Mouse (Mus musculus) leukemia stem cell, adult 10-12 weeks (primary cell): ENCODE results near the gene Cyb561a3. TPM values are rescaled to one million over a fixed set of nuclear protein-coding genes. Genes with fewer than 3 reads are reported as not detected.

ENCODE experiments used
- polyA plus RNA-seq: library from polyadenylated mRNA; stranded (reverse); fragments of >175 nt; gene quantifications from 2 replicates; pipeline ENCODE4 v1.2.3, GENCODE M21; 2012; ENCODE audit warnings: low replicate concordance

The Cyb561a3 gene
- polyA plus RNA-seq, result 7.5 and 31.2 TPM in 2 replicates

GRCm38 (mm10) chr19:10576690-10577561, at the start of gene Cyb561a3, which contains the start of gene Tmem138:
TSS of gene Cyb561a3 (plus strand) at chr19:10577172.
TSS of gene Tmem138 (minus strand) at chr19:10577362.

DNA sequence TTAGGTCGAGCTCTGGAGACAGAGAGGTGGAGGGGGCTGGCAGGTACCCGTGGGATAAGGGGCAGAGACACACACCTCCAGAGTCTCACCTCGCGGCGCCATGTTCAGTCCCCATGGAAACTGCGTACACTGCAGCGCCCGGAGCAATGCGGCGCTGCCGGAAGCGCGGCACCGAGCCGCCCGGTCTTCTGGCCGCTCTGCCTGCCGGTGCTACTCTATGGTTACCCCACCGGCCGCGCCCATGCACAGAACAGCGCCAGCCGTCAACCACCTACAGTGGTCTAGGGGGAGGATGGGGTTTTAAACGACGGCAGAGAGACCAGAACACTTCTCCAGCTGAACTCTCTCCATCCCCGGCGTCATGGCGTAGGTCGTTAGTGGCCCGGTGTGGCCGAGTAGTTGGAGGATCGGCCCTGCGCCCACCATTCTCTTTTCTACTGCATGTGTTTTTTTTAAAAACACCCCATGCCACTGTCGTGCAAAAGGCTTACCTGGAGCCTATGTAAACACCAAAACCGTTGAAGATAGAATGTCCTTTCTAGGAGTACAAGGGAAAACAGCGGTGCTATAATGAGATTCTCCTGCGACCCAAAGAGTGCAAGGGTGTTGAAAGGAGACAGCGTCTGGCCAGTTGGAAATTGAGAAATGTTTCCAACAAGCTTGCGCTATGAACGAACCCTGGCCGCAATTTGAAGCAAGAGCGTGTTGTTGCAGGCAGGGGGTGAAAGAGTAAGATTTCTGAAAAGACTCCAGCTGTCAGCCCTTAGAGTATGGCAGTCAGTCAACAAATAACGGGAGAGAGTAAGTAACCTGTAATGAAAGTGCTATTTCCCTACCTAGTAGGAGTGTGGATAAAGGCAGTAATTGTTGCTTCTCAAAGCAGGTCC, 21.1 kb upstream of the Cyb561a3 start, which contains the start of gene Tmem216:
Gene Tmem216 (minus strand): TSS at position 615 of the 887 bp plus-strand sequence.

GRCm38 (mm10) chr19:10605293-10605900, 28.4 kb downstream of the Cyb561a3 start, which contains the start of the genes Ddb1 and Tkfc:
TSS of gene Ddb1 (plus strand) at chr19:10605327.
TSS of gene Tkfc (minus strand) at chr19:10605654.

DNA sequence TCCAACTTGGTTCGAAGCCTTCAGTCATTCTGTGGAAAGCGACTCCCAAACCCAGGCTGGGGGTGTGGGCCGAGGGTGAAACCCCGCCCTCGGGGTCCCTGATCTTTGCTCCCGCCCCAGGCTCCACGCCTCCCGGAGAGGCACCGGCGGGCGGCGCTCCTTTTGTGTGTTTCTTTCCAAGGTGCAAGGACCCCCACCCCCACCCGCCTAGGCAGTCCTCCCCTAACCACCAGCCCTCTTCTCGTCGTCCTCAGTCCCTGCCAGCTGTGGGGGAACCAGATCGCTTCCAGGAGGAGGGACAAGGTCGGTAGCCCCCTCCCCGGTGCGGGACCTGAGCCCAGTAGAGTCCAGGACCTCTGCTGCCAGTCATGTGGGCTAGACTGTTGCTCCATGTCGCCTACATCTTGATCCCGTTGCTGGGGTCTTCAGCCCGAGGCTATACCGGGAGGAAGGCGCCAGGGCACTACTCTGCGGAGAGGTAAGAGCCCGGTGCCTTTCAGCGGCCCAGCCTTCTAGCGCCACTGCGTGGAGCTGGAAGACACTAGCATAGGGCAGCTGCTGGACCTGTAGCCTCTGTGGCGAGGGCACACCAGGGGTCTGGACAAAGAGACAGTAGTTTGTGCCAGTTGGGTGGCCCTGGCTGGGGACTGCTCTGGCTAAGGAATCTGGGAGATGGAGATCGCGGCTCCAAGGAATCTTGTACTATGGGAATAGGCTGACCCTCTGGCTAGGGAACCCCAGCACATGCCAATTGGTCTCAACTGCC, 57.3 kb downstream of the Cyb561a3 start, which contains the start of gene Vwce:
Gene Vwce (plus strand): TSS at position 108 of the 766 bp plus-strand sequence.

Other genes starting within 250 kb of the Cyb561a3 start
- gene Syt7, start 188.1 kb upstream of the Cyb561a3 start, polyA plus RNA-seq, result 0.06 and 0.10 TPM in 2 replicates
- not detected in 2 replicates for gene Lrrc10b, start 119.7 kb upstream of the Cyb561a3 start, polyA plus RNA-seq
- gene Ppp1r32, start 94.2 kb upstream of the Cyb561a3 start, polyA plus RNA-seq, result 1.6 and 2.4 TPM in 2 replicates
- 19.7 and 89.8 TPM in 2 replicates for gene Cpsf7, start 51.9 kb upstream of the Cyb561a3 start, polyA plus RNA-seq
- 2.7 and 8.7 TPM in 2 replicates for gene Sdhaf2, start 51.0 kb upstream of the Cyb561a3 start, polyA plus RNA-seq
- gene Tmem216, start 20.9 kb upstream of the Cyb561a3 start, polyA plus RNA-seq, result 1.7 and 3.3 TPM in 2 replicates
- gene Tmem138, start 190 bp downstream of the Cyb561a3 start, polyA plus RNA-seq, result 3.3 and 5.8 TPM in 2 replicates
- 11.8 and 24.1 TPM in 2 replicates for gene Ddb1, start 28.2 kb downstream of the Cyb561a3 start, polyA plus RNA-seq
- gene Tkfc, start 28.5 kb downstream of the Cyb561a3 start, polyA plus RNA-seq, result 1.1 and 2.8 TPM in 2 replicates
- gene Vwce, start 57.0 kb downstream of the Cyb561a3 start, polyA plus RNA-seq, result 2.5 and 4.1 TPM in 2 replicates
- gene Pga5, start 100.9 kb downstream of the Cyb561a3 start, polyA plus RNA-seq, result not detected in 2 replicates
- gene Vps37c, start 111.6 kb downstream of the Cyb561a3 start, polyA plus RNA-seq, result 48.0 and 70.3 TPM in 2 replicates
- gene Cd5, start 161.8 kb downstream of the Cyb561a3 start, polyA plus RNA-seq, result 10.7 and 14.3 TPM in 2 replicates